Mouse (Mus musculus): ENCODE results near the gene Celf6. TPM values are rescaled to one million over a fixed set of nuclear protein-coding genes. Genes with fewer than 3 reads are reported as not detected.

The Celf6 gene
- polyA plus RNA-seq (2012; ENCODE audit: low replicate concordance), result not detected in 2 replicates

GRCm38 (mm10) chr9:59577844-59578504 lies at the start of gene Celf6:
Gene Celf6, plus strand, starts transcription at chr9:59577917.

GRCm38 (mm10) chr9:59539441-59540137 lies 38.1 kb upstream of the Celf6 start, which contains the start of the genes Hexa and Tmem202:
Gene Hexa, plus strand, starts transcription at chr9:59539540.
Gene Tmem202, minus strand, starts transcription at chr9:59539847.

GRCm38 (mm10) chr9:59616622-59617306 lies 39.0 kb downstream of the Celf6 start, which contains the start of gene Parp6:
Gene Parp6, plus strand, starts transcription at chr9:59617284.

DNA sequence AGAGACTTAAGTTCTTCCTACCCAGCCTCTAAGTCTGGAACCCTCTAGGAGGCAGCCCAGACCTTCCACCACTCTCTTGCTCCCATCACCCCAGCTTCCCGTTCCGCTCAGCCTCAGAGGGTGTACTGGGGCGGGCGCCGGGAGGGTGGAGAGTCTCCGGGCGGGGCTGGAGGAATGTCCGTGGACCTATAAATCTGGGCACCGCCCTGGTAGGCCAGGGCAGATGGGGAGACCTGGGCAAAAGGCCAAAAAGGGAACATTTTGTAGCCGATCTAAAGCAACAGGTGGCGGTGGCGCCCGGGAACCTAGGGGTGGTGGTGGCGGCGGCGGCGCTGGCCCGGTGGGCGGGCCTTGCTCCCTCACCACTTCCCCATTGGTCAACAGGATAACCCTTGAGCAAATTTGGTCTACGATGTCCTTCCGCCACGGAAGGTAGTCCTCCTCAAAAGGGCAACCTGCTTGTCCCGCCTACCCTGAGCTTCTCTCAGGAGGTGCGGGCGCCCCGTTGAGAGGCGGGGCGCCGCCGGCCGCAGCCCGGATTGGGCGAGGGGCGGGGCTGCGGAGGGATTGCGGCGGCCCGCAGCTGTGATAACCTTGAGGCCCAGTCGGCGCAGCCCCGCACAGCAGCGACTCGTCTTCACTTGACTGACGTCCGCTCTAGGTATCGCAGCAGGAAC lies 78.4 kb downstream of the Celf6 start, which contains the start of gene Pkm:
Gene Pkm (plus strand): TSS at position 411 of the 677 bp plus-strand sequence.

Other genes starting within 250 kb of the Celf6 start
- gene Bbs4, start 224.4 kb upstream of the Celf6 start, polyA plus RNA-seq (2012; ENCODE audit: low replicate concordance), result 0.55 and 0.68 TPM in 2 replicates
- gene Arih1, start 91.3 kb upstream of the Celf6 start, polyA plus RNA-seq (2012; ENCODE audit: low replicate concordance), result 28.2 and 73.3 TPM in 2 replicates
- gene Hexa, start 38.4 kb upstream of the Celf6 start, polyA plus RNA-seq (2012; ENCODE audit: low replicate concordance), result 69.6 and 74.6 TPM in 2 replicates
- gene Tmem202, start 38.1 kb upstream of the Celf6 start, polyA plus RNA-seq (2012; ENCODE audit: low replicate concordance), result 0.42 and 0.77 TPM in 2 replicates
- 18.4 and 18.8 TPM in 2 replicates for gene Parp6, start 39.4 kb downstream of the Celf6 start, polyA plus RNA-seq (2012; ENCODE audit: low replicate concordance)
- 197 and 319 TPM in 2 replicates for gene Pkm, start 78.5 kb downstream of the Celf6 start, polyA plus RNA-seq (2012; ENCODE audit: low replicate concordance)
- 0.31 and 0.64 TPM in 2 replicates for gene Gramd2, start 102.2 kb downstream of the Celf6 start, polyA plus RNA-seq (2012; ENCODE audit: low replicate concordance)
- 0.26 and 0.29 TPM in 2 replicates for gene Senp8, start 172.8 kb downstream of the Celf6 start, polyA plus RNA-seq (2012; ENCODE audit: low replicate concordance)
- gene Myo9a, start 173.0 kb downstream of the Celf6 start, polyA plus RNA-seq (2012; ENCODE audit: low replicate concordance), result 2.2 and 4.3 TPM in 2 replicates

Measured in hematopoietic multipotent progenitor cell, adult 10-12 weeks (in vitro differentiated cells).